Mouse (Mus musculus): Measurements from ENCODE around the gene Pstk.
"Not testable (repeated sequence)": the region's sequence is repeated elsewhere in the genome, so short reads cannot be mapped to it uniquely, and the experiment has no call there.

Pstk gene

GRCm38 (mm10) chr7:131370648-131371469, at the start of gene Pstk:
TSS of gene Pstk (plus strand) at chr7:131371141.
- peak; percentile 86 for DNase-seq (ENCODE audit: low read depth, low spot score)

GRCm38 (mm10) chr7:131322192-131322591, 48.7 kb upstream of the Pstk start, which contains the start of gene Cuzd1:
TSS of gene Cuzd1 (minus strand) at chr7:131322292.
- DNase-seq (ENCODE audit: low read depth, low spot score), result no peak

- DNase-seq (ENCODE audit: low read depth, low spot score), result no peak
Observed at GRCm38 (mm10) chr7:131327054-131327453, 43.9 kb upstream of the Pstk start.

GRCm38 (mm10) chr7:131329416-131329815, 41.5 kb upstream of the Pstk start, which contains the start of gene Fam24b:
TSS of gene Fam24b (minus strand) at chr7:131329516.
- DNase-seq (ENCODE audit: low read depth, low spot score), result no peak

- no peak for DNase-seq (ENCODE audit: low read depth, low spot score)
Observed at GRCm38 (mm10) chr7:131331688-131332087, 39.3 kb upstream of the Pstk start.

GRCm38 (mm10) chr7:131333564-131333963, 37.4 kb upstream of the Pstk start, which contains the start of gene Fam24a:
TSS of gene Fam24a (plus strand) at chr7:131333864.
- DNase-seq (ENCODE audit: low read depth, low spot score), result no peak

- no peak for DNase-seq (ENCODE audit: low read depth, low spot score)
Observed at GRCm38 (mm10) chr7:131337502-131338068, 33.4 kb upstream of the Pstk start.

- no peak for DNase-seq (ENCODE audit: low read depth, low spot score)
Observed at GRCm38 (mm10) chr7:131345856-131346541, 24.9 kb upstream of the Pstk start.

GRCm38 (mm10) chr7:131356105-131356504, 14.8 kb upstream of the Pstk start:
- no peak for DNase-seq (ENCODE audit: low read depth, low spot score)

- no peak for DNase-seq (ENCODE audit: low read depth, low spot score)
Observed at GRCm38 (mm10) chr7:131362269-131362614, 8.7 kb upstream of the Pstk start.

GRCm38 (mm10) chr7:131362615-131363300, 8.2 kb upstream of the Pstk start, which contains the start of gene 2310057M21Rik:
TSS of gene 2310057M21Rik (minus strand) at chr7:131362759.
- DNase-seq (ENCODE audit: low read depth, low spot score), result peak; percentile 98

GRCm38 (mm10) chr7:131364131-131364530, 6.8 kb upstream of the Pstk start:
- DNase-seq (ENCODE audit: low read depth, low spot score), result no peak

GRCm38 (mm10) chr7:131371470-131371860, 524 bp downstream of the Pstk start:
- no peak for DNase-seq (ENCODE audit: low read depth, low spot score)

- peak; percentile 58 for DNase-seq (ENCODE audit: low read depth, low spot score)
Observed at GRCm38 (mm10) chr7:131371880-131372651, 1.1 kb downstream of the Pstk start.

- DNase-seq (ENCODE audit: low read depth, low spot score), result not testable (repeated sequence)
Observed at GRCm38 (mm10) chr7:131391761-131392160, 20.8 kb downstream of the Pstk start.

GRCm38 (mm10) chr7:131409321-131409987, 38.5 kb downstream of the Pstk start:
- DNase-seq (ENCODE audit: low read depth, low spot score), result peak; percentile 61

GRCm38 (mm10) chr7:131409988-131410385, 39.0 kb downstream of the Pstk start:
- DNase-seq (ENCODE audit: low read depth, low spot score), result no peak

- DNase-seq (ENCODE audit: low read depth, low spot score), result peak; percentile 97
Observed at GRCm38 (mm10) chr7:131410416-131411058, 39.6 kb downstream of the Pstk start, which contains the start of the genes Ikzf5 and Acadsb. TSS of gene Ikzf5 (minus strand) at chr7:131410521. TSS of gene Acadsb (plus strand) at chr7:131410601.

- DNase-seq (ENCODE audit: low read depth, low spot score), result peak; percentile 31
Observed at GRCm38 (mm10) chr7:131411221-131411940, 40.4 kb downstream of the Pstk start.

All from 3T3-L1 (cell line).